Mouse (Mus musculus): ENCODE results near the gene Trim40. TPM values are rescaled to one million over a fixed set of nuclear protein-coding genes. Genes with fewer than 3 reads are reported as not detected.

Trim40 gene
- polyA plus RNA-seq, 1 experiment from 2014 or later: not detected

GRCm38 (mm10) chr17:36922715-36923114 lies 32.8 kb upstream of the Trim40 start:
- ATAC-seq (replicated peaks; ENCODE audit: insufficient number of reproducible peaks, low FRiP score, low TSS enrichment, low read depth): no peak

DNA sequence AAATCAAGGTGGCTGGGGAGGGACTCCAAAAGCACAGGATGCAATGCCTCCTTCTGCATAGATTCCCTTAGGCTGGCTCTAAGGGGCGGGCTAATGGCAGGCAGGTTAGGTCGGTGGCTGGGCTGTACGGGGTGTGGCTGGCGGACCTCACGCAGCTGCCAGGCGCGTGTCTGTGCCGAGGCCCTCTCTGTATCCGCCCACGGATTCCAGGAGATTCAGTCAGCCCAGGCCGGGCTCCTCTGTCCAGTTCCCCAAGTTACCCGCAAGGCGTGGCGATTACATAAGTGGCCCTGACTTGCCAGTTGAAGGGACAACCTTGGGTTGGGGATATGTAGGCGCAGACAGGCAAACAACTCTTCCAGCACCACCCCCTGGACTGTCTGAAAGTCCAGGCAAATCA lies 30.3 kb upstream of the Trim40 start:
- ATAC-seq (replicated peaks; ENCODE audit: insufficient number of reproducible peaks, low FRiP score, low TSS enrichment, low read depth): no peak
- 50% methylated on average over 15 of the region's 15 CpGs for WGBS

More at GRCm38 (mm10) chr17:36922715-36923114, 32.8 kb upstream of the Trim40 start:
- no peaks in the 10 kb centered on the region for H3K27me3 ChIP-seq (ENCODE audit: control insufficient read depth, insufficient read depth, low read length)
- no peak overlapping the region for H3K4me3 ChIP-seq (ENCODE audit: low read depth, low read length)
- no peak for DNase-seq (ENCODE audit: low spot score)
- H3K27ac ChIP-seq (replicated peaks; ENCODE audit: low read depth, low read length): no peak overlapping the region
- WGBS: 77% methylated on average over 4 of the region's 4 CpGs
- H3K36me3 ChIP-seq (replicated peaks; ENCODE audit: control insufficient read depth, insufficient read depth, low read depth, low read length): no peaks in the 10 kb centered on the region
- no peak overlapping the region for H3K9ac ChIP-seq (replicated peaks; ENCODE audit: low read length)
- H3K4me2 ChIP-seq (ENCODE audit: low read depth, low read length): no peak overlapping the region
- no peaks in the 10 kb centered on the region for H3K4me1 ChIP-seq (ENCODE audit: control insufficient read depth, insufficient read depth, low read length)
- H3K9me3 ChIP-seq (replicated peaks; ENCODE audit: control insufficient read depth, low read length): no peaks in the 10 kb centered on the region

GRCm38 (mm10) chr17:36915076-36915475 lies 25.2 kb upstream of the Trim40 start:
- H3K9ac ChIP-seq (replicated peaks; ENCODE audit: low read length): no peak overlapping the region
- no peaks in the 10 kb centered on the region for H3K36me3 ChIP-seq (replicated peaks; ENCODE audit: control insufficient read depth, insufficient read depth, low read depth, low read length)
- peak; percentile 70 for DNase-seq (ENCODE audit: low spot score)
- no peak for ATAC-seq (replicated peaks; ENCODE audit: insufficient number of reproducible peaks, low FRiP score, low TSS enrichment, low read depth)
- H3K27ac ChIP-seq (replicated peaks; ENCODE audit: low read depth, low read length): no peak overlapping the region
- WGBS: 13% methylated on average over 9 of the region's 9 CpGs
- no peaks in the 10 kb centered on the region for H3K9me3 ChIP-seq (replicated peaks; ENCODE audit: control insufficient read depth, low read length)
- no peak overlapping the region for H3K4me3 ChIP-seq (ENCODE audit: low read depth, low read length)
- H3K4me2 ChIP-seq (ENCODE audit: low read depth, low read length): no peak overlapping the region
- H3K4me1 ChIP-seq (ENCODE audit: control insufficient read depth, insufficient read depth, low read length): no peaks in the 10 kb centered on the region
- no peaks in the 10 kb centered on the region for H3K27me3 ChIP-seq (ENCODE audit: control insufficient read depth, insufficient read depth, low read length)

More for the DNA sequence above, 30.3 kb upstream of the Trim40 start:
- H3K27ac ChIP-seq (replicated peaks; ENCODE audit: low read depth, low read length): no peak overlapping the region
- no peaks in the 10 kb centered on the region for H3K36me3 ChIP-seq (replicated peaks; ENCODE audit: control insufficient read depth, insufficient read depth, low read depth, low read length)
- no peaks in the 10 kb centered on the region for H3K4me1 ChIP-seq (ENCODE audit: control insufficient read depth, insufficient read depth, low read length)
- no peak overlapping the region for H3K9ac ChIP-seq (replicated peaks; ENCODE audit: low read length)
- H3K4me3 ChIP-seq (ENCODE audit: low read depth, low read length): no peak overlapping the region
- DNase-seq (ENCODE audit: low spot score): no peak
- no peak overlapping the region for H3K4me2 ChIP-seq (ENCODE audit: low read depth, low read length)
- no peaks in the 10 kb centered on the region for H3K27me3 ChIP-seq (ENCODE audit: control insufficient read depth, insufficient read depth, low read length)
- H3K9me3 ChIP-seq (replicated peaks; ENCODE audit: control insufficient read depth, low read length): no peaks in the 10 kb centered on the region

GRCm38 (mm10) chr17:36914108-36914507 lies 24.2 kb upstream of the Trim40 start:
- H3K4me3 ChIP-seq (ENCODE audit: low read depth, low read length): no peak overlapping the region
- no peak overlapping the region for H3K4me2 ChIP-seq (ENCODE audit: low read depth, low read length)
- DNase-seq (ENCODE audit: low spot score): peak; percentile 85
- no peak overlapping the region for H3K27ac ChIP-seq (replicated peaks; ENCODE audit: low read depth, low read length)
- 15% methylated on average over 2 of the region's 2 CpGs for WGBS
- H3K27me3 ChIP-seq (ENCODE audit: control insufficient read depth, insufficient read depth, low read length): no peaks in the 10 kb centered on the region
- no peak overlapping the region for H3K9ac ChIP-seq (replicated peaks; ENCODE audit: low read length)
- no peaks in the 10 kb centered on the region for H3K9me3 ChIP-seq (replicated peaks; ENCODE audit: control insufficient read depth, low read length)
- ATAC-seq (replicated peaks; ENCODE audit: insufficient number of reproducible peaks, low FRiP score, low TSS enrichment, low read depth): no peak
- H3K36me3 ChIP-seq (replicated peaks; ENCODE audit: control insufficient read depth, insufficient read depth, low read depth, low read length): no peaks in the 10 kb centered on the region
- H3K4me1 ChIP-seq (ENCODE audit: control insufficient read depth, insufficient read depth, low read length): no peaks in the 10 kb centered on the region

DNA sequence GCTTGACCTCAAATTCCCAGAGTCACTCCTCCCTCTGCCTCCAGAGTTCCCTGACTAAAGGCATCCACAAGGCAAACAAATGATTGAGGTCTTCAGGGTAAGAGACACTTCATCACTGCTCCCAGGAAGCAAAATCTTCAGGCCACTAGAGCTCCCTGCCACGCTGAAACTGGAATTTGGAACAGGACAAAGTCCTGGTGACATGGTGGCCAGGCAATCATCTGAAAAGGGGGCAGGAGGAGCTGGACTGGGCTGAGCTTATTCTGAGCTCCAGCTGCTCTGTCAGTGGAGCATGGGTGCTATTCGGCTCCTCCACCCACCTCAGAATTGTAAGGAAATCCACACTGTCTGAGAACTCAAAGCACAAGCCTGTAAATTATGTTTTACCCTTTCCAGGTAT lies 22.1 kb upstream of the Trim40 start:
- Histone ChIP-seq H3K27me3 (ENCODE audit: control insufficient read depth, insufficient read depth, low read length) (no peaks in the 10 kb centered on the region), H3K9me3 (replicated peaks; ENCODE audit: control insufficient read depth, low read length) (no peaks in the 10 kb centered on the region), H3K36me3 (replicated peaks; ENCODE audit: control insufficient read depth, insufficient read depth, low read depth, low read length) (no peaks in the 10 kb centered on the region), H3K27ac (replicated peaks; ENCODE audit: low read depth, low read length) (no peak overlapping the region), H3K9ac (replicated peaks; ENCODE audit: low read length) (no peak overlapping the region), H3K4me3 (ENCODE audit: low read depth, low read length) (no peak overlapping the region), H3K4me2 (ENCODE audit: low read depth, low read length) (no peak overlapping the region), H3K4me1 (ENCODE audit: control insufficient read depth, insufficient read depth, low read length) (no peaks in the 10 kb centered on the region)
- DNase-seq (ENCODE audit: low spot score) (no peak), ATAC-seq (replicated peaks; ENCODE audit: insufficient number of reproducible peaks, low FRiP score, low TSS enrichment, low read depth) (no peak)
- 53% methylated on average over 2 of the region's 2 CpGs for WGBS

DNA sequence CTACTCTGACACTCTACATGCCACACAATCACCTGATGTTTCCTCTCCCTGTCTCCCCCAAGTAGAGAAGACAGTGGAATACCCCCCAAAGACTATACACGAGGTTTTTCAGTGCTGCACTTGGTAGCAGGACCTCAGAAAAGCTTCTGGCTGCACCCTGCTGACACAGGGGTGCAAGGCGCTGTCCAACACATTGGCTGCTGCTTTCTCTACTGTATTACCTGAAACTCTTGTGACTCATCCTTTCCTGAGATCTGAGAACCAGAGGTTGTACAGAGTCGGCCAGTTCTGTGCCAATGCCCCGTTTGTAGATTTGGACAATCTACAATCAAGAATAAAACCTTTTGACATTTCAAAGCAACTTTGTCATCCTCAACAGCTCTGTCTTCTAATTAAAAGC lies 19.9 kb upstream of the Trim40 start:
- Histone ChIP-seq H3K4me1 (ENCODE audit: control insufficient read depth, insufficient read depth, low read length) (no peaks in the 10 kb centered on the region), H3K27ac (replicated peaks; ENCODE audit: low read depth, low read length) (no peak overlapping the region), H3K4me2 (ENCODE audit: low read depth, low read length) (no peak overlapping the region; the same call in 1 of the 2 replicates), H3K27me3 (ENCODE audit: control insufficient read depth, insufficient read depth, low read length) (no peaks in the 10 kb centered on the region), H3K4me3 (ENCODE audit: low read depth, low read length) (no peak overlapping the region), H3K9me3 (replicated peaks; ENCODE audit: control insufficient read depth, low read length) (no peaks in the 10 kb centered on the region), H3K36me3 (replicated peaks; ENCODE audit: control insufficient read depth, insufficient read depth, low read depth, low read length) (no peaks in the 10 kb centered on the region), H3K9ac (replicated peaks; ENCODE audit: low read length) (no peak overlapping the region)
- no peak for ATAC-seq (replicated peaks; ENCODE audit: insufficient number of reproducible peaks, low FRiP score, low TSS enrichment, low read depth)
- no peak for DNase-seq (ENCODE audit: low spot score)
- 54% methylated on average over 4 of the region's 4 CpGs for WGBS

DNA sequence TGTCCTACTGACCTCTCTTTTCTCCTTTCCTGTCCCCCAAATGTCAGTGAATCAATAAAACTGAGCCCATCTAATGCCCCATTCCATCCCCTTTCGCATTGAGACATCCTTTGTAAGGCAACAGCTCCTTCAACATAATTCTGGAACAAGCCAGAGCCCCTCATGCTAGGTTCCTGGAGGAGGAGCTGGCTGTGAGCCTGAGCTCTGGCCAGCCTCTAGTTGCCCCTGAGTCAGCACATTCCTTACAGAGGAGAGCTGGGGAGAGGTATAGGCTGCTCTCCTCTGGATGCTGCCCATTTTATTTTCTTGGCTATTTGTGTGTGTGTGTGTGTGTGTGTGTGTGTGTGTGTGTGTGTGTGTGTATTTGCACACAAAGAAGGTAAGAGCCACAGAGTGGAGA lies 18.3 kb upstream of the Trim40 start:
- H3K4me2 ChIP-seq (ENCODE audit: low read depth, low read length): no peak overlapping the region
- no peaks in the 10 kb centered on the region for H3K9me3 ChIP-seq (replicated peaks; ENCODE audit: control insufficient read depth, low read length)
- H3K9ac ChIP-seq (replicated peaks; ENCODE audit: low read length): no peak overlapping the region
- ATAC-seq (replicated peaks; ENCODE audit: insufficient number of reproducible peaks, low FRiP score, low TSS enrichment, low read depth) (no peak), DNase-seq (ENCODE audit: low spot score) (peak; percentile 11)
- no peaks in the 10 kb centered on the region for H3K36me3 ChIP-seq (replicated peaks; ENCODE audit: control insufficient read depth, insufficient read depth, low read depth, low read length)
- H3K27ac ChIP-seq (replicated peaks; ENCODE audit: low read depth, low read length): no peak overlapping the region
- H3K27me3 ChIP-seq (ENCODE audit: control insufficient read depth, insufficient read depth, low read length): no peaks in the 10 kb centered on the region
- no peak overlapping the region for H3K4me3 ChIP-seq (ENCODE audit: low read depth, low read length)
- 42% methylated on average over 1 of the region's 1 CpGs for WGBS
- H3K4me1 ChIP-seq (ENCODE audit: control insufficient read depth, insufficient read depth, low read length): no peaks in the 10 kb centered on the region

DNA sequence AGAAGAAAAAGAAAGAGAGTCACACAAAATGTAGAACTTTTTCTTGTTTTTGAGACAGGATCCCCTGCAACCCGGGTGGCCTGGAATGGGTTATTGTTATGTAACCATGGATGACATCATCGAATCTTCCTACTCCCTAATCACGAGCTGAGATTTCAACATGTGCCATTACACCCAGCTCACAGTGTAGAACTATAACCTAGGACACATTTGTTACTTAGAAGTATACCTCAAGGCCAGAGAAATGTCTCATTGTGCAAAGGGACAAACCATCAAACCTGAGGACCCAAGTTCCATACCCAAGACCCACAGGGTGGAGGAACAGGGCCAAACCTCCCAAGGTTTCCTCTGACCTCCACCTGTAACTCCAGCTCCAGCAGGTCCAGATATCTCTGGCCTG lies 13.7 kb upstream of the Trim40 start:
- H3K9ac ChIP-seq (replicated peaks; ENCODE audit: low read length): no peak overlapping the region
- no peaks in the 10 kb centered on the region for H3K36me3 ChIP-seq (replicated peaks; ENCODE audit: control insufficient read depth, insufficient read depth, low read depth, low read length)
- WGBS: 70% methylated on average over 3 of the region's 3 CpGs
- no peaks in the 10 kb centered on the region for H3K9me3 ChIP-seq (replicated peaks; ENCODE audit: control insufficient read depth, low read length)
- H3K4me2 ChIP-seq (ENCODE audit: low read depth, low read length): no peak overlapping the region
- no peak overlapping the region for H3K4me3 ChIP-seq (ENCODE audit: low read depth, low read length)
- no peak overlapping the region for H3K27ac ChIP-seq (replicated peaks; ENCODE audit: low read depth, low read length)
- no peak for DNase-seq (ENCODE audit: low spot score)
- no peak for ATAC-seq (replicated peaks; ENCODE audit: insufficient number of reproducible peaks, low FRiP score, low TSS enrichment, low read depth)
- no peaks in the 10 kb centered on the region for H3K27me3 ChIP-seq (ENCODE audit: control insufficient read depth, insufficient read depth, low read length)
- H3K4me1 ChIP-seq (ENCODE audit: control insufficient read depth, insufficient read depth, low read length): no peaks in the 10 kb centered on the region
